Mouse (Mus musculus) ES-Bruce4 (cell line): ENCODE data around the gene C4b. TPM values are rescaled to one million over a fixed set of nuclear protein-coding genes. Genes with fewer than 3 reads are reported as not detected.
"Not testable (repeated sequence)": the region's sequence is repeated elsewhere in the genome, so short reads cannot be mapped to it uniquely, and the experiment has no call there.

Source experiments
- H3K27ac ChIP-seq: 2 replicates; pipeline ENCODE4 v1.5.1; 2012; ENCODE audit warnings: low read length, inconsistent platforms; ENCODE audit not compliant: insufficient read depth
- H3K27me3 ChIP-seq: 2 replicates; pipeline ENCODE4 v1.6.1; 2012; ENCODE audit warnings: mild to moderate bottlenecking, low read length, inconsistent platforms; ENCODE audit not compliant: control insufficient read depth, poor library complexity, insufficient read depth, severe bottlenecking
- H3K36me3 ChIP-seq: 2 replicates; pipeline ENCODE4 v1.6.1; 2012; ENCODE audit warnings: inconsistent platforms, mild to moderate bottlenecking, low read length, moderate library complexity; ENCODE audit not compliant: control insufficient read depth, poor library complexity, insufficient read depth, severe bottlenecking
- H3K4me1 ChIP-seq: one replicate; pipeline ENCODE4 v1.8.1; 2011; ENCODE audit warnings: low read length; ENCODE audit not compliant: control insufficient read depth, insufficient read depth
- H3K4me3 ChIP-seq: 2 replicates; pipeline ENCODE4 v1.5.1; 2011; ENCODE audit warnings: low read depth, mild to moderate bottlenecking, low read length
- H3K9ac ChIP-seq: 2 replicates; pipeline ENCODE4 v1.6.1; 2012; ENCODE audit warnings: low read depth, mild to moderate bottlenecking, inconsistent platforms; ENCODE audit not compliant: poor library complexity, severe bottlenecking
- H3K9me3 ChIP-seq: replicated peaks from 2 replicates; pipeline ENCODE4 v1.6.1; 2012; ENCODE audit warnings: mild to moderate bottlenecking, low read length, inconsistent platforms; ENCODE audit not compliant: control insufficient read depth, poor library complexity, insufficient read depth, severe bottlenecking
- CTCF ChIP-seq: IDR thresholded peaks from one replicate; pipeline ENCODE4 v1.8.1; 2011; ENCODE audit warnings: low read depth, low read length
- EP300 ChIP-seq: IDR thresholded peaks from 2 replicates; pipeline ENCODE4 v1.6.1; 2011; ENCODE audit warnings: low read depth, low read length; ENCODE audit not compliant: insufficient read depth
- POLR2A ChIP-seq: IDR thresholded peaks from one replicate; pipeline ENCODE4 v1.8.1; 2011; ENCODE audit warnings: low read length; ENCODE audit not compliant: insufficient read depth
- polyA plus RNA-seq: library from polyadenylated mRNA; stranded (reverse); fragments of >200 nt; gene quantifications from 2 replicates; pipeline ENCODE4 v1.2.4, GENCODE M21; 2011; ENCODE audit warnings: low read depth; ENCODE audit not compliant: missing spikeins, insufficient read depth, insufficient read length

The C4b gene
- polyA plus RNA-seq = 0.12 and 0.23 TPM in 2 replicates

DNA sequence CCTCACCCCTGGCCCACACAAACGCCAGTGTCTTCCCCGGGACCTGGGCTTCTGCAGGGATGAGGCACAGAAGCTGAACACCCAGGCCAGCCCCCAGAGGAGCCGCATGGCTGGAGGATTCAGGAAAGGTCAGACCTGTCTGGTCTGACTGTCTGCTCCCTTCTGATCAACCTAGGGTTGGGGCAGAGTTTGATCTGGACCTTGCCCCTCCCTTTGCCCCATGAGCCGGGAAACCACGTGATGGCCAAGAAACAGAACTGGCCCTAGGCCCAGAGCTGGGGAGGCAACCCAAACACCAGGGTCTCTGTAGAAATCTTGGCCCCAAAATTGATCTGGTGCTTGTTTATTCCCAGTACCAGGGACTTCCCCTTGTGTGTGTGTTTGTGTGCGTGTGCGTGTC, at the start of gene C4b:
Gene C4b, minus strand, starts transcription at position 164 of the 400 bp plus-strand sequence.
- H3K9ac ChIP-seq = no peak within 1 kb of the TSS
- no peaks in the 10 kb centered on the region for H3K27me3 ChIP-seq
- H3K27ac ChIP-seq = no peak within 1 kb of the TSS
- peaks cover 1% of the 10 kb centered on the region; the same call in 1 of the 2 replicates for H3K9me3 ChIP-seq
- no peaks in the 10 kb centered on the region for H3K36me3 ChIP-seq
- TF ChIP-seq CTCF = no peak
- no peak for TF ChIP-seq POLR2A
- TF ChIP-seq EP300 = no peak
- H3K4me1 ChIP-seq = no peaks in the 10 kb centered on the region
- H3K4me3 ChIP-seq = no peak within 1 kb of the TSS

- Histone ChIP-seq H3K9me3 (peaks cover 9% of the 10 kb centered on the region), H3K4me3 (no peak overlapping the region), H3K27ac (no peak overlapping the region), H3K9ac (no peak overlapping the region), H3K27me3 (no peaks in the 10 kb centered on the region), H3K36me3 (no peaks in the 10 kb centered on the region), H3K4me1 (no peaks in the 10 kb centered on the region)
- TF ChIP-seq EP300 = no peak
- no peak for TF ChIP-seq POLR2A
- no peak for TF ChIP-seq CTCF
Measured at GRCm38 (mm10) chr17:34777680-34778325, 34.1 kb upstream of the C4b start.

DNA sequence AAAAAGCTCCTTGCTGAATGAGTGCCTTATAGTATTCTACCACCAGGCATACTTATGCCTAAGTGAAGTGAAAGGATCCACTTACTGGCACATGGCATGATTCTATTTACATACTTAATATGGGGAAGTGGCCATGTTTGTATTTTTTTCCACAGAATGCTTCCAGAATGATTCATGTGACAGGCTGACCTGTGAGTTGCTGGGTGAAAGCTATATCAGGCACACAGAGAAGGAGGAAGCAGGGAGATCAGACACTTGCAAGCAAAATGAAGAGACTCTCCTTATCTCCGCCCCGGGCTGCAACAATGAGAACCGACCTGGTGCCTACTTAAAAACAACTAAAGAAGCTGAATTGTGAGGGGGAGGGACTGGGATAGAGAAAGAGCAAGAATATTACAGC, 17.8 kb upstream of the C4b start:
- no peaks in the 10 kb centered on the region for H3K36me3 ChIP-seq
- H3K27ac ChIP-seq = no peak overlapping the region
- no peaks in the 10 kb centered on the region for H3K27me3 ChIP-seq
- no peaks in the 10 kb centered on the region for H3K9me3 ChIP-seq
- H3K4me1 ChIP-seq = no peaks in the 10 kb centered on the region
- TF ChIP-seq CTCF (no peak), POLR2A (no peak), EP300 (no peak)
- H3K4me3 ChIP-seq = no peak overlapping the region
- no peak overlapping the region for H3K9ac ChIP-seq

GRCm38 (mm10) chr17:34746531-34746930, 2.8 kb upstream of the C4b start:
- H3K9me3 ChIP-seq = peaks cover 13% of the 10 kb centered on the region
- no peak overlapping the region for H3K27ac ChIP-seq
- no peaks in the 10 kb centered on the region for H3K27me3 ChIP-seq
- no peaks in the 10 kb centered on the region for H3K36me3 ChIP-seq
- no peak for TF ChIP-seq EP300
- TF ChIP-seq CTCF = no peak
- no peak for TF ChIP-seq POLR2A
- H3K4me3 ChIP-seq = no peak overlapping the region
- H3K4me1 ChIP-seq = no peaks in the 10 kb centered on the region
- H3K9ac ChIP-seq = no peak overlapping the region

DNA sequence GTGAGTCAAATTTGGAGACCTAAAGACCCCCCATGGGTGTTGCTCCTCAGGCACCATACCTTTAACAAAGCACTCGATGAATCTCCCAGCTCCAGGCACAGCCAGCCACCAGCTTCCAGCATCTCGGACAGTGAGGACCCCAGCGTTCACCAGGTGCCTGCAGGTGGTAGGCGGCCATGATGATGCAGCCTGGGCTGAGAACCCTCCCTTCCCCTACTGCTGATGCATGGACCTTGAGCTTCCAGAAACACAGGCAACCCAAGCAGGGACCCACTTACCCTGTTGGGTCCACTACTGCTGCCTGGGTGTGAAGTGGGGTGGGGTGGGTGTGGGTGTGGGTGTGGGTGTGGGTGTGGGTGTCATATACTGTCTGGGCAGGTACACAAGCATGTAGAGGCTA, 1.5 kb upstream of the C4b start:
- H3K36me3 ChIP-seq, H3K27ac ChIP-seq: not testable (repeated sequence)

DNA sequence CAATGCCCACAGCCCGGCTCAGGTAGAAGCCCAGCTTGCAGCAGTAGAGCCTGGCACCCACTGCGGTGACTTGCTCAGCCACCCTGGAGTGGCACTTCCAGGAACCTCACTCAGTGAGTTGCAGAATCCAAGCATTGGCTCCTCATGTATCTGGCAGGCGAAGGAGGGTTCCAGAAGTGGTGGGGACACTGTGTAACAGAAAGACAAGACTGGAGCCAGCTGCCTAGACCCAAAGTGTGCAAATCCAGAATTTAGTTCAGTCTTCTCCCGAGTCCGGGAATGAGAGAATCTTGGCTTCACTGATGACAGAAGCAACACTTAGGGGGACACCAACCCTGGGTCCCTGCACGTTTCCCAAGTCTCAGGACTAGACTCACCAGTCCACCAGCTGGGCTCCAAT, 929 bp upstream of the C4b start:
- not testable (repeated sequence) for H3K9me3 ChIP-seq, H3K9ac ChIP-seq, H3K4me1 ChIP-seq, H3K36me3 ChIP-seq, H3K4me3 ChIP-seq, H3K27me3 ChIP-seq, H3K27ac ChIP-seq

More for the DNA sequence above, 1.5 kb upstream of the C4b start:
- H3K9ac ChIP-seq, H3K4me3 ChIP-seq, H3K27me3 ChIP-seq, H3K4me1 ChIP-seq: not testable (repeated sequence)
- peaks cover 13% of the 10 kb centered on the region for H3K9me3 ChIP-seq
